Mouse (Mus musculus) lung, postnatal 25 days (tissue): Measurements from ENCODE around the gene Nav1.

ENCODE experiments used
- DNase-seq: peaks from one replicate; pipeline ENCODE4 v3.0.0; 2022; ENCODE audit warnings: low spot score

Gene Nav1

DNA sequence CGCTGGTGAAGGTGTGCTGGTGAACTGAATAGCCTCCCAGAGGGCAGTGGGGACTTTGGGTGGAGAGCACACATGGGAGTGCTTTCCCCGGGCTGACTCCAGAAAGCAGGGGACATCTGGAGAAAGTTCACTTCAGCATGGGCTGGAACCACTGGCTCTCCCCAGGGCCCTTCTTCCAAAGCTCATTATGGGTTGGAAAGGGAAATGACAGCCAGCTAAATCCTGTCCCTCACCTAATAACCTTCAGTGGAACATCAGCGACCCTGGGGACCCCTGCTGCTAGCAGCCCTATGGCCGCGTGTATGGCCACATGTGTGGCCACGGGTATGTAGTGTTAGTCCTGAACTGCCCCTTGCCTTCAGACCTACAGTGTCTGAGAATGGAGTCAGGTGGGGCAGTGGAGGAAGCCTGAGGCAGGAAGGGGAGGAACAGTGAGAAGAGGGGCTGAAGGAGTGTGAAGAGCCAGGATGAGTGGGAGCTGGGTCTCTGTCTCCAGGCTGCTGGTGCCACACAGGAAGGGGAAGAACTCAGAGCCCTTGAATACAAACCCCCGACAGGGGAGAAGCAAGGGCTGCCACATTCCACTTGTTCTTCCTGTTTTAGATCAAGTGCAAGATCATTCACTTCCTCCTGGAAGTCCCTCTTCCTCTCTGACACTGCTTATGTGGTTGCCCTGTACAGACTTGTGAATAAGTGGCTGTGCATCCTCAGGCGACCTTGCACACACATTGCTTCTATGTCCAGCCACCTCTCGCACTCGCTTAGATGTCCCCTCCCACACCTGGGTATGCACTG is 90.4 kb downstream of the Nav1 start:
- peak; percentile 32 for DNase-seq

GRCm38 (mm10) chr1:135515633-135516238 is 91.4 kb downstream of the Nav1 start:
- no peak for DNase-seq

DNA sequence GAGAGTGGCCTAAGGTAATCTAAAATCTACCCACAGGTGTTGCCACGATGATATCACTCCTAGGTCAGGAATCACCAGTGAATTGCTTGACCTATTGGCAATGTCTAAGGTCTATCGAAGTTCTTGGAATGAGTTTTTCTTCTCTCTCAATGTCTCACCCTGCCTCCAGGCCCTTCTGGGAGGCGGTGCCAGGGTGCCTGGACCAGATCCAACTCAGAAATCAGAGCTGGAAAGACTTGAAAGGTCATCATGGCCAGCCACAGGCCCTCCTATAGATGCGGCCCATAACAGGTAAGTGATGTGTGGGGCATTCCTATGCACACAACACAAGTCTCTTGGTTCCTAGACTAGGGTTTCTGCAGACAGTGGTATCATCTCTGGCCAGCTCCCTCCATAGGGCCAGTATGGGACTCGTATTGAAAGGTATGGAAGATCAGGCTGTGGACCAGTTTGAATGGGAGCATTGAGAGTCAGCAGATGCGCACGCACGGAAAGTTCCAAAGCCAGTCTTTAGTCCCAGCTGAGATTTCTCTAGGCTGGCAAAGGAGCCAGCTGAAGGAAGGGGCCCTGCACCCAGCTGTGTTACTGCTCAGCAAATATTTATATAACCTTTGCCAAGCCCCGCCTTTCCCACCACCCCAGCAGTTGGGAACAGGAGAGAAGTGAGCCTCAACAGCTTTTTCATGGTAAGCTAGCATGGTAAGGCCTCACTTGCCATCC is 92.0 kb downstream of the Nav1 start:
- DNase-seq = peak; percentile 78

- DNase-seq = no peak
These were observed 93.0 kb downstream of the Nav1 start for GRCm38 (mm10) chr1:135514046-135514445.

GRCm38 (mm10) chr1:135513464-135513863 is 93.6 kb downstream of the Nav1 start:
- DNase-seq = no peak

GRCm38 (mm10) chr1:135510346-135510977 is 96.6 kb downstream of the Nav1 start:
- DNase-seq = peak; percentile 62

GRCm38 (mm10) chr1:135509145-135510084 is 97.7 kb downstream of the Nav1 start:
- no peak for DNase-seq

DNA sequence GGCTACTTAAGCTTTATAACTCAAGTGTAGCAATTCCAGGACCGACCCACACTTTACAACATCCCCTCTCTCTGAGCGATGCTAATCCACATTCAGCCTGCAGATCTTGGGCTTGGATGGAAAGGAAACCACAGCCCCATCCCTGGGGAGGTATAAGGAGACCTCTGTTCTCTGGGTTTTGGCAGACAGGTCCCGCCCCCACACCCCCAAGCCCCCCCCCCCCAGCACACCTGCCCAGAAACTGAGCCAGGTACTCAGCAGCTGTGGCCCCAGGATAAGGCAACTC is 98.8 kb downstream of the Nav1 start:
- DNase-seq = no peak

DNA sequence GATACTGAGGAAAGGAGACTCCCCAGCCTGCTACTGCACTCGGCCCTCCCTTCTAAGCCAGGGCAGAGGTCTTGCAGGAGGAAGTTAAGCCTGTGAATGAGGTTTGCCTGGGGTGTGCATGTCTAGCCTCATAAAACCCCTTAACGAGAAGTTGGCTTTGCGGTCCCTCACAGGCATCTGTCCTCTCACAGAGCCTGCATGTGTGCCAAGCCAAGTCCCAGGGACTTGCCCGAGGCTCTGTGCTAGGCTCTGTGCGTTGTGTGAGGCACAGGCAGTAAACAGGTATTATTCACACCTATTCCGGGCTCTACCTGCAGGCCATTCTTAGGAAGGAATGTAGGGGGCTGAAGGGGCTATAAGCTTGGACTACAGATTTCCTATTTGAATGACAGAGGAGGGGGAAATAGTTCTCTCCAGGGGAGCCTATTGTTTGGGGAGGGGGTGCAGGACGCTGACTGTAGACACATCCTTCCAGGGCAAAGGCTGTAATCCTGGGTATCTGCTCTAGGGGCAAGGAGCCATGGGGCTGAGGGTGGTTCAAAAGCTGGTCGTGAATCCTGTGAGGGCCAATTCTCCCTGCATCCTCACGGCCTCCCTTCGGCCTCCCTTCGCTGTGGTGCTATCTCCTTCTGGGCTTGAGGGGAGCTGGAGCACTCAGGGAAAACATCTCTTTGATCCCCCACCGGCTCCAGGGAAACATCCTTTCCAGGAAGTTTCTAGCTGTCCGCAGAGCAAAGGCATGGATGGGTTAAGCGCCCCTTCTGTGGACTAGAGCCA is 99.3 kb downstream of the Nav1 start:
- DNase-seq = no peak

GRCm38 (mm10) chr1:135505499-135505898 is 101.6 kb downstream of the Nav1 start:
- DNase-seq = peak; percentile 36

DNA sequence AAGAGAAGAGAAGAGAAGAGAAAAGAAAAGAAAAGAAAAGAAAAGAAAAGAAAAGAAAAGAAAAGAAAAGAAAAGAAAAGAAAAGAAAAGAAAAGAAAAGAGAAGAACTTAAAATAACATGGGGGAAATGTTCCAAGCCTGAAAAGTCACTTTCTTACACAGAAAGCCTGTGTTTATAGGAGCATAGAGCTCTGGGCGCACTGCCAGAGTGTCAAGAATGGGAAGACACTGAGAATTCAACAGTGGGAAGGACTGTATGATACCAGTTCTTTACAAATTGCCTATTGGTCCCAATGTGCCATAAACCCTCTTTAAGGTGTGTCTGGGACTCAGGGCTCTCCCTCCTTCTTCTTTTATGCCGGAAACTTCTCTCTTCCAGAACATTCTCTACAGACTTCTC is 103.7 kb downstream of the Nav1 start:
- no peak for DNase-seq

GRCm38 (mm10) chr1:135502750-135503149 is 104.3 kb downstream of the Nav1 start:
- no peak for DNase-seq

DNA sequence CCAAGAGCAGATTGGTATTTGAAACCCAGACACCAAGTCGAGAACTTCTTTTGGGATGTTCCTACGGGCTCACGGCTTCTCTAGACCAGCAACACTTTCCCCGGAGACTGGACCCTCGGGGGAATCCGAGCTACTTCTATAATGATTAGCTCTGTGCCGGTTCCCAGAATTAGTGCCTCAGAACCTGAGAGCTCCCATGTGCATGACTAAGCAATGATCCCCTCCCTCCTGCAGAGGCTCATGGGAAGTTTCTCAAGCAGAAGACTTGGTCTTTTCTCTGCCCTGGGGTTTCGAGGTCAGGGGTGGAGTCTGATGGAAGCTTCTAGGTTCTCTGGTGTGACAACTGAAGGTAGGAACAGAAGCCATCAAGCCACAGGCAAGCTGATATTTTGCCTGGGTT is 105.0 kb downstream of the Nav1 start:
- DNase-seq = no peak

GRCm38 (mm10) chr1:135498455-135499358 is 108.4 kb downstream of the Nav1 start:
- no peak for DNase-seq

DNA sequence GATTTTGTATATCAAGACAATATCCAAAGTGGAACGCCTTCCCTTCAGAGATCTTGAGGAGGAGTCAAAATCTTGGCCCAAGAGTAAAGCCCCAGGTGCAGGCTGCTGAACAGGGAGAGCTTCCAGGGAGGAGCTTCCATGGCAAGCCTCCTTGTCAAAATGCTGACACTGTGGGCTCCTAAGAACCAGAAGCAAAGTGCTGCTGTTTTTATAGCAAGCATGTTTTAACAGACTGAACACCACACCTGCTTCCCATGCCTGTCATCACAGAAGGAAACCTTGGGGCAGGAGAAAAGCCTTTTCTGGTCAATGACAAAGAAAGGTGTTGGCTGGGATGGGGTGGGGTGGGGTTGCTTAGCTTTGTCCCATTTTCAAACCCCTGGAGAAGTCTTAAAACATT is 112.0 kb downstream of the Nav1 start:
- no peak for DNase-seq

GRCm38 (mm10) chr1:135493862-135494261 is 113.2 kb downstream of the Nav1 start:
- no peak for DNase-seq

GRCm38 (mm10) chr1:135492406-135492805 is 114.7 kb downstream of the Nav1 start:
- DNase-seq = no peak

DNA sequence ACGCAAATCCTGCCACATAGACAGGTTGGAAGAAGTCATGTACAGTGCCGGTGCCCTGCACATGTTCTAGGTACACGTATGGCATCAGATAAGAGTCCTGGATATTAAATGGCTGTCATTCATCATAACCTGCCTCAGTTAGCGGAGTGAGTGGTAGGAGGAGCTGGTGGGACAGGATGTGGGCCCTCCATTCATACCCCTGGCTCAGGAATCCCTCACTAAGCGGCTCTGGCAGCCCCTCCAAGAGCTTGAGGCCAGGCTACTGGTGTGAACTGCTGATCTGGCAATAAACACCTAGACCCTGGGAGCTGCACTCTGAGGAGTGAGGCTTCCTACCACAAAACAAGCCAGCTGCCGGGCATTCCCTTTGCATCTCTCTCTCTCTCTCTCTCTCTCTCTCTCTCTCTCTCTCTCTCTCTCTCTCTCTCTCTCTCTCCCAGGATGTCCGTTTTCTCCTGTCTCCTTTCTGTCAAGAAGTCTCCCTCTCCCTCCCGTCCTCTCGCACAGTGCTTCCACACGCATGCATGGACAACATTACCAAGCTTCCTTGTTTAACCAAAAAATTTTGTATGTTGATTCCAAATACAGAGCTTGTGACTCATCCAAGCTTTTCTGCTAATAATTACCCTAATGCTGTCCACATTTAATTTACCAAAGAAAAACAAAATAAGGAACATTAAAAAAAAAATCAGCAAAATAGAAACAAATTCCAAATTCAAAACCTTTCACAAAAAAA is 116.0 kb downstream of the Nav1 start:
- no peak for DNase-seq

GRCm38 (mm10) chr1:135488879-135489278 is 118.2 kb downstream of the Nav1 start:
- no peak for DNase-seq
